Mouse (Mus musculus): Measurements from ENCODE around the gene Tmsb15l. TPM values are rescaled to one million over a fixed set of nuclear protein-coding genes. Genes with fewer than 3 reads are reported as not detected.

Tmsb15l gene
- total RNA-seq, 2 experiments from 2014 or later: 4.3 to 5.1 TPM

Other genes with a start within 250 kb of the Tmsb15l start
- gene Morf4l2, start 233.2 kb downstream of the Tmsb15l start, total RNA-seq (2021): 100 to 1,000 TPM; 374 to 393 TPM
- under 1 TPM; 0.27 to 0.40 TPM for gene Glra4, start 196.7 kb downstream of the Tmsb15l start, total RNA-seq (2021)
- gene Plp1, start 154.2 kb downstream of the Tmsb15l start, total RNA-seq (2021): 1,000 to 10,000 TPM; 1,674 to 1,801 TPM
- gene Rab9b, start 108.1 kb downstream of the Tmsb15l start, total RNA-seq (2021): 10 to 100 TPM; 21.8 to 28.9 TPM
- gene H2bfm, start 49.5 kb downstream of the Tmsb15l start, total RNA-seq (2021): not detected
- gene Tmsb15b2, start 1.4 kb downstream of the Tmsb15l start, total RNA-seq (2021): 10 to 100 TPM; 17.6 to 28.4 TPM
- gene Tmsb15b1, start within 50 bp of the Tmsb15l start, total RNA-seq (2021): 1 to 10 TPM; 4.3 to 9.3 TPM
- 100 to 1,000 TPM; 243 to 253 TPM for gene Zcchc18, start 16.3 kb upstream of the Tmsb15l start, total RNA-seq (2021)
- gene Slc25a53, start 61.4 kb upstream of the Tmsb15l start, total RNA-seq (2021): 10 to 100 TPM; 24.3 to 33.0 TPM
- 1 to 10 TPM; 7.6 to 8.8 TPM for gene Fam199x, start 72.7 kb upstream of the Tmsb15l start, total RNA-seq (2021)
- gene Esx1, start 145.2 kb upstream of the Tmsb15l start, total RNA-seq (2021): not detected